Mouse (Mus musculus): Measurements from ENCODE around the gene Dnajc30. TPM values are rescaled to one million over a fixed set of nuclear protein-coding genes. Genes with fewer than 3 reads are reported as not detected.

The Dnajc30 gene
- 38.5 TPM for polyA plus RNA-seq (2014; fragmentation: Illumina TruSeq; extraction: RNeasy Lipid Tissue Mini Kit (QIAGEN cat#74804); ENCODE audit: low read depth, low replicate concordance)

GRCm38 (mm10) chr5:135063629-135064381 lies at the start of gene Dnajc30:
TSS of gene Dnajc30 (plus strand) at chr5:135064202.

GRCm38 (mm10) chr5:135023344-135024173 lies 40.4 kb upstream of the Dnajc30 start, which contains the start of gene Stx1a:
TSS of gene Stx1a (plus strand) at chr5:135023482.

GRCm38 (mm10) chr5:135064909-135065446 lies 976 bp downstream of the Dnajc30 start, which contains the start of gene Bud23:
TSS of gene Bud23 (minus strand) at chr5:135064959.

GRCm38 (mm10) chr5:135077564-135078481 lies 13.8 kb downstream of the Dnajc30 start, which contains the start of gene Vps37d:
TSS of gene Vps37d (minus strand) at chr5:135078266.

GRCm38 (mm10) chr5:135089653-135090052 lies 25.7 kb downstream of the Dnajc30 start, which contains the start of gene Mlxipl:
TSS of gene Mlxipl (plus strand) at chr5:135089890.

Other genes with a start within 250 kb of the Dnajc30 start
- not detected for gene Tmem270, start 157.5 kb upstream of the Dnajc30 start, polyA plus RNA-seq (2014; fragmentation: Illumina TruSeq; extraction: RNeasy Lipid Tissue Mini Kit (QIAGEN cat#74804); ENCODE audit: low read depth, low replicate concordance)
- gene Cldn13, start 148.7 kb upstream of the Dnajc30 start, polyA plus RNA-seq (2014; fragmentation: Illumina TruSeq; extraction: RNeasy Lipid Tissue Mini Kit (QIAGEN cat#74804); ENCODE audit: low read depth, low replicate concordance): not detected
- 1.4 TPM for gene Mettl27, start 131.8 kb upstream of the Dnajc30 start, polyA plus RNA-seq (2014; fragmentation: Illumina TruSeq; extraction: RNeasy Lipid Tissue Mini Kit (QIAGEN cat#74804); ENCODE audit: low read depth, low replicate concordance)
- gene Cldn4, start 117.3 kb upstream of the Dnajc30 start, polyA plus RNA-seq (2014; fragmentation: Illumina TruSeq; extraction: RNeasy Lipid Tissue Mini Kit (QIAGEN cat#74804); ENCODE audit: low read depth, low replicate concordance): not detected
- gene Cldn3, start 78.0 kb upstream of the Dnajc30 start, polyA plus RNA-seq (2014; fragmentation: Illumina TruSeq; extraction: RNeasy Lipid Tissue Mini Kit (QIAGEN cat#74804); ENCODE audit: low read depth, low replicate concordance): 0.37 TPM
- 75.7 TPM for gene Abhd11, start 55.0 kb upstream of the Dnajc30 start, polyA plus RNA-seq (2014; fragmentation: Illumina TruSeq; extraction: RNeasy Lipid Tissue Mini Kit (QIAGEN cat#74804); ENCODE audit: low read depth, low replicate concordance)
- 3.7 TPM for gene Stx1a, start 40.7 kb upstream of the Dnajc30 start, polyA plus RNA-seq (2014; fragmentation: Illumina TruSeq; extraction: RNeasy Lipid Tissue Mini Kit (QIAGEN cat#74804); ENCODE audit: low read depth, low replicate concordance)
- 34.6 TPM for gene Bud23, start 757 bp downstream of the Dnajc30 start, polyA plus RNA-seq (2014; fragmentation: Illumina TruSeq; extraction: RNeasy Lipid Tissue Mini Kit (QIAGEN cat#74804); ENCODE audit: low read depth, low replicate concordance)
- gene Vps37d, start 14.1 kb downstream of the Dnajc30 start, polyA plus RNA-seq (2014; fragmentation: Illumina TruSeq; extraction: RNeasy Lipid Tissue Mini Kit (QIAGEN cat#74804); ENCODE audit: low read depth, low replicate concordance): 0.39 TPM
- 45.5 TPM for gene Mlxipl, start 25.7 kb downstream of the Dnajc30 start, polyA plus RNA-seq (2014; fragmentation: Illumina TruSeq; extraction: RNeasy Lipid Tissue Mini Kit (QIAGEN cat#74804); ENCODE audit: low read depth, low replicate concordance)
- gene Tbl2, start 85.5 kb downstream of the Dnajc30 start, polyA plus RNA-seq (2014; fragmentation: Illumina TruSeq; extraction: RNeasy Lipid Tissue Mini Kit (QIAGEN cat#74804); ENCODE audit: low read depth, low replicate concordance): 5.3 TPM
- 37.5 TPM for gene Bcl7b, start 104.1 kb downstream of the Dnajc30 start, polyA plus RNA-seq (2014; fragmentation: Illumina TruSeq; extraction: RNeasy Lipid Tissue Mini Kit (QIAGEN cat#74804); ENCODE audit: low read depth, low replicate concordance)
- gene Baz1b, start 123.1 kb downstream of the Dnajc30 start, polyA plus RNA-seq (2014; fragmentation: Illumina TruSeq; extraction: RNeasy Lipid Tissue Mini Kit (QIAGEN cat#74804); ENCODE audit: low read depth, low replicate concordance): 40.2 TPM
- gene Fzd9, start 187.0 kb downstream of the Dnajc30 start, polyA plus RNA-seq (2014; fragmentation: Illumina TruSeq; extraction: RNeasy Lipid Tissue Mini Kit (QIAGEN cat#74804); ENCODE audit: low read depth, low replicate concordance): 0.58 TPM

Data from heart, adult 10 weeks (tissue).